Mouse (Mus musculus) limb, embryonic 14.5 days (tissue): ENCODE data around the gene Fbxl16. TPM values are rescaled to one million over a fixed set of nuclear protein-coding genes. Genes with fewer than 3 reads are reported as not detected.

Experiments used
- ATAC-seq: fragments of 200-750 bp; cut with Nextera tagmentation; 2 replicates; pipeline ENCODE4 v1.8.0; 2017; ENCODE audit warnings: low read depth, moderate number of reproducible peaks, moderate TSS enrichment; ENCODE audit not compliant: low FRiP score
- DNase-seq: peaks from one replicate; pipeline ENCODE4 v3.0.0-alpha.2; 2015; ENCODE audit warnings: low spot score
- H3K27ac ChIP-seq: fragments of 300-500 bp; sonication (generic); replicated peaks from 2 replicates; pipeline ENCODE4 v1.5.1; 2014; ENCODE audit warnings: low read depth, mild to moderate bottlenecking, low read length, moderate library complexity, mixed read lengths
- H3K27me3 ChIP-seq: fragments of 300-500 bp; sonication (generic); 2 replicates; pipeline ENCODE4 v1.6.1; 2014; ENCODE audit warnings: low read length, mixed read lengths; ENCODE audit not compliant: control insufficient read depth, insufficient read depth
- H3K36me3 ChIP-seq: fragments of 300-500 bp; sonication (generic); 2 replicates; pipeline ENCODE4 v1.6.1; 2014; ENCODE audit warnings: mild to moderate bottlenecking, low read length, moderate library complexity, mixed read lengths; ENCODE audit not compliant: control insufficient read depth, insufficient read depth
- H3K4me1 ChIP-seq: fragments of 300-500 bp; sonication (generic); 2 replicates; pipeline ENCODE4 v1.6.1; 2014; ENCODE audit warnings: antibody characterized with exemption, low read length, mixed read lengths; ENCODE audit not compliant: control insufficient read depth, insufficient read depth
- H3K4me2 ChIP-seq: fragments of 300-500 bp; sonication (generic); replicated peaks from 2 replicates; pipeline ENCODE4 v1.6.1; 2014; ENCODE audit warnings: low read depth, mild to moderate bottlenecking, low read length, moderate library complexity; ENCODE audit not compliant: severe bottlenecking
- H3K4me3 ChIP-seq: fragments of 300-500 bp; sonication (generic); replicated peaks from 2 replicates; pipeline ENCODE4 v1.5.1; 2014; ENCODE audit warnings: low read length
- H3K9ac ChIP-seq: fragments of 300-500 bp; sonication (generic); 2 replicates; pipeline ENCODE4 v1.6.1; 2014; ENCODE audit warnings: mild to moderate bottlenecking, low read depth, low read length, moderate library complexity; ENCODE audit not compliant: severe bottlenecking
- H3K9me3 ChIP-seq: fragments of 300-500 bp; sonication (generic); 2 replicates; pipeline ENCODE4 v1.6.1; 2016; ENCODE audit warnings: low read length; ENCODE audit not compliant: control insufficient read depth
- POLR2A ChIP-seq: fragments of 200-500 bp; IDR thresholded peaks from 2 replicates; pipeline ENCODE4 v1.8.0; 2012; ENCODE audit warnings: inconsistent platforms, mild to moderate bottlenecking, moderate library complexity, borderline replicate concordance; ENCODE audit not compliant: insufficient read depth, insufficient read length; ENCODE audit errors: extremely low read depth
- WGBS: fragments of 180-500 bp; shearing (Covaris S2); extraction: QIAGEN DNeasy Blood & Tissue Kit; methylation state at CpG from one replicate; pipeline ENCODE4 v1.1.7; 2014; 5-methylcytosine and 5-hydroxymethylcytosine counted together
- microRNA-seq: library from miRNA; unstranded; fragments of <30 nt; microRNA quantifications from one replicate; pipeline ENCODE4, GENCODE M21; 2016
- polyA plus RNA-seq, 2 experiments: library from polyadenylated mRNA; depleted of rRNA in 1 of 2; stranded (reverse) in 1 of 2; unstranded in 1 of 2; fragments of >200 nt; fragmentation: Nextera tagmentation in 1 of 2; extraction: Ambion mirVana in 1 of 2; gene quantifications; 2 replicates each; pipeline versions ENCODE4 v1.2.1 to v1.2.3; 2012 to 2014

Gene Fbxl16
- polyA plus RNA-seq, 2 experiments: 2.0 to 6.5 TPM

GRCm38 (mm10) chr17:25867509-25867835 lies 58.6 kb downstream of the Fbxl16 start:
- TF ChIP-seq POLR2A: no peak
- H3K9me3 ChIP-seq: no peaks in the 10 kb centered on the region
- peaks cover 12% of the 10 kb centered on the region for H3K4me1 ChIP-seq
- H3K36me3 ChIP-seq: no peaks in the 10 kb centered on the region
- no peaks in the 10 kb centered on the region for H3K27me3 ChIP-seq
- no peak overlapping the region for H3K27ac ChIP-seq
- no peak for DNase-seq
- 8% methylated on average over 7 of the region's 7 CpGs for WGBS
- H3K4me3 ChIP-seq: peak overlapping the region; percentile 76
- H3K9ac ChIP-seq: peak overlapping the region; percentile 55; the same call in 1 of the 2 replicates
- no peak for ATAC-seq
- H3K4me2 ChIP-seq: peak overlapping the region; percentile 97

- Histone ChIP-seq H3K4me3 (peak overlapping the region; percentile 76), H3K9ac (peak overlapping the region; percentile 55), H3K36me3 (no peaks in the 10 kb centered on the region), H3K4me2 (peak overlapping the region; percentile 97), H3K27me3 (no peaks in the 10 kb centered on the region), H3K4me1 (peaks cover 12% of the 10 kb centered on the region), H3K9me3 (no peaks in the 10 kb centered on the region), H3K27ac (no peak overlapping the region)
- WGBS: 2% methylated on average over 42 of the region's 42 CpGs
- TF ChIP-seq POLR2A: no peak
- DNase-seq (no peak), ATAC-seq (peak; percentile 54)
Measured at GRCm38 (mm10) chr17:25867836-25868600, 59.1 kb downstream of the Fbxl16 start.

GRCm38 (mm10) chr17:25868601-25869191 lies 59.8 kb downstream of the Fbxl16 start, which contains the start of gene Mcrip2:
Gene Mcrip2, minus strand, starts transcription at chr17:25868764.
- Histone ChIP-seq H3K27ac (peak within 1 kb of the TSS; percentile 63), H3K9me3 (no peaks in the 10 kb centered on the region), H3K36me3 (no peaks in the 10 kb centered on the region), H3K9ac (peak within 1 kb of the TSS; percentile 55), H3K4me2 (peak within 1 kb of the TSS; percentile 97), H3K4me1 (peaks cover 12% of the 10 kb centered on the region), H3K4me3 (peak within 1 kb of the TSS; percentile 76), H3K27me3 (no peaks in the 10 kb centered on the region)
- TF ChIP-seq POLR2A: no peak
- DNase-seq (peak; percentile 84), ATAC-seq (peak; percentile 90)
- WGBS: under 1% methylated on average over 24 of the region's 24 CpGs

GRCm38 (mm10) chr17:25869498-25869897 lies 60.6 kb downstream of the Fbxl16 start:
- ATAC-seq: no peak
- no peak for TF ChIP-seq POLR2A
- WGBS: 98% methylated on average over 8 of the region's 8 CpGs
- Histone ChIP-seq H3K9me3 (no peaks in the 10 kb centered on the region), H3K9ac (no peak overlapping the region), H3K27ac (no peak overlapping the region), H3K4me1 (peaks cover 12% of the 10 kb centered on the region), H3K27me3 (no peaks in the 10 kb centered on the region), H3K36me3 (no peaks in the 10 kb centered on the region), H3K4me2 (no peak overlapping the region), H3K4me3 (no peak overlapping the region)
- DNase-seq: no peak

GRCm38 (mm10) chr17:25869954-25870353 lies 61.1 kb downstream of the Fbxl16 start:
- Histone ChIP-seq H3K9me3 (no peaks in the 10 kb centered on the region), H3K27me3 (no peaks in the 10 kb centered on the region), H3K27ac (no peak overlapping the region), H3K4me3 (no peak overlapping the region), H3K9ac (no peak overlapping the region), H3K4me2 (no peak overlapping the region), H3K36me3 (no peaks in the 10 kb centered on the region), H3K4me1 (peaks cover 12% of the 10 kb centered on the region)
- TF ChIP-seq POLR2A: no peak
- no peak for ATAC-seq
- WGBS: 92% methylated on average over 2 of the region's 2 CpGs
- no peak for DNase-seq

Small RNA genes lying within 50 kb of the gene (microRNA-seq; reads per million reads assigned to microRNA genes)
- gene Mir3082 (not detected), gene Mir6966 (not detected)

Other genes starting within 250 kb of the Fbxl16 start
- 16.3 and 23.4 TPM in 2 replicates for gene Sox8, start 238.4 kb upstream of the Fbxl16 start, polyA plus RNA-seq (2012; rRNA removed)
- 12.6 and 16.7 TPM in 2 replicates for gene Sox8, start 238.4 kb upstream of the Fbxl16 start, polyA plus RNA-seq (2014; fragmentation: Nextera tagmentation; extraction: Ambion mirVana)
- gene Lmf1, start 230.0 kb upstream of the Fbxl16 start, polyA plus RNA-seq (2012; rRNA removed): 20.3 and 26.3 TPM in 2 replicates
- gene Lmf1, start 230.0 kb upstream of the Fbxl16 start, polyA plus RNA-seq (2014; fragmentation: Nextera tagmentation; extraction: Ambion mirVana): 26.9 and 28.7 TPM in 2 replicates
- 0.56 and 0.74 TPM in 2 replicates for gene Gng13, start 91.9 kb upstream of the Fbxl16 start, polyA plus RNA-seq (2012; rRNA removed)
- 3.5 and 6.1 TPM in 2 replicates for gene Gng13, start 91.9 kb upstream of the Fbxl16 start, polyA plus RNA-seq (2014; fragmentation: Nextera tagmentation; extraction: Ambion mirVana)
- 34.5 and 34.6 TPM in 2 replicates for gene Chtf18, start 81.7 kb upstream of the Fbxl16 start, polyA plus RNA-seq (2012; rRNA removed)
- gene Chtf18, start 81.7 kb upstream of the Fbxl16 start, polyA plus RNA-seq (2014; fragmentation: Nextera tagmentation; extraction: Ambion mirVana): 14.7 and 16.1 TPM in 2 replicates
- 48.2 and 71.7 TPM in 2 replicates for gene Rpusd1, start 81.4 kb upstream of the Fbxl16 start, polyA plus RNA-seq (2012; rRNA removed)
- gene Rpusd1, start 81.4 kb upstream of the Fbxl16 start, polyA plus RNA-seq (2014; fragmentation: Nextera tagmentation; extraction: Ambion mirVana): 26.1 and 26.6 TPM in 2 replicates
- 0.10 and 0.13 TPM in 2 replicates for gene Mslnl, start 73.0 kb upstream of the Fbxl16 start, polyA plus RNA-seq (2012; rRNA removed)
- 0.10 and 0.22 TPM in 2 replicates for gene Mslnl, start 73.0 kb upstream of the Fbxl16 start, polyA plus RNA-seq (2014; fragmentation: Nextera tagmentation; extraction: Ambion mirVana)
- 0.23 and 5.5 TPM in 2 replicates for gene Msln, start 54.7 kb upstream of the Fbxl16 start, polyA plus RNA-seq (2012; rRNA removed)
- gene Msln, start 54.7 kb upstream of the Fbxl16 start, polyA plus RNA-seq (2014; fragmentation: Nextera tagmentation; extraction: Ambion mirVana): 0.37 and 0.95 TPM in 2 replicates
- 24.9 and 26.0 TPM in 2 replicates for gene Narfl, start 35.3 kb upstream of the Fbxl16 start, polyA plus RNA-seq (2012; rRNA removed)
- 24.2 and 26.1 TPM in 2 replicates for gene Narfl, start 35.3 kb upstream of the Fbxl16 start, polyA plus RNA-seq (2014; fragmentation: Nextera tagmentation; extraction: Ambion mirVana)
- gene Haghl, start 23.4 kb upstream of the Fbxl16 start, polyA plus RNA-seq (2012; rRNA removed): 113 and 119 TPM in 2 replicates
- gene Haghl, start 23.4 kb upstream of the Fbxl16 start, polyA plus RNA-seq (2014; fragmentation: Nextera tagmentation; extraction: Ambion mirVana): 69.3 and 78.0 TPM in 2 replicates
- 0.06 and 0.10 TPM in 2 replicates for gene Ccdc78, start 22.5 kb upstream of the Fbxl16 start, polyA plus RNA-seq (2012; rRNA removed)
- not detected in 2 replicates for gene Ccdc78, start 22.5 kb upstream of the Fbxl16 start, polyA plus RNA-seq (2014; fragmentation: Nextera tagmentation; extraction: Ambion mirVana)
- 114 and 117 TPM in 2 replicates for gene Fam173a, start 16.2 kb upstream of the Fbxl16 start, polyA plus RNA-seq (2012; rRNA removed)
- 72.5 and 73.8 TPM in 2 replicates for gene Fam173a, start 16.2 kb upstream of the Fbxl16 start, polyA plus RNA-seq (2014; fragmentation: Nextera tagmentation; extraction: Ambion mirVana)
- not detected in 2 replicates for gene AC134908.4, start 13.4 kb upstream of the Fbxl16 start, polyA plus RNA-seq (2012; rRNA removed)
- gene AC134908.4, start 13.4 kb upstream of the Fbxl16 start, polyA plus RNA-seq (2014; fragmentation: Nextera tagmentation; extraction: Ambion mirVana): 0.30 TPM in 1 of 2 replicates, not detected in the other
- 83.6 and 119 TPM in 2 replicates for gene Metrn, start 11.9 kb upstream of the Fbxl16 start, polyA plus RNA-seq (2012; rRNA removed)
- gene Metrn, start 11.9 kb upstream of the Fbxl16 start, polyA plus RNA-seq (2014; fragmentation: Nextera tagmentation; extraction: Ambion mirVana): 10.5 and 12.6 TPM in 2 replicates
- 45.1 and 56.1 TPM in 2 replicates for gene Wdr24, start 14.5 kb downstream of the Fbxl16 start, polyA plus RNA-seq (2012; rRNA removed)
- 26.0 and 27.7 TPM in 2 replicates for gene Wdr24, start 14.5 kb downstream of the Fbxl16 start, polyA plus RNA-seq (2014; fragmentation: Nextera tagmentation; extraction: Ambion mirVana)
- gene Jmjd8, start 19.8 kb downstream of the Fbxl16 start, polyA plus RNA-seq (2012; rRNA removed): 64.4 and 79.2 TPM in 2 replicates
- 41.5 and 46.3 TPM in 2 replicates for gene Jmjd8, start 19.8 kb downstream of the Fbxl16 start, polyA plus RNA-seq (2014; fragmentation: Nextera tagmentation; extraction: Ambion mirVana)
- gene Stub1, start 24.3 kb downstream of the Fbxl16 start, polyA plus RNA-seq (2012; rRNA removed): 335 and 338 TPM in 2 replicates
- 349 and 350 TPM in 2 replicates for gene Stub1, start 24.3 kb downstream of the Fbxl16 start, polyA plus RNA-seq (2014; fragmentation: Nextera tagmentation; extraction: Ambion mirVana)
- gene Rhbdl1, start 28.2 kb downstream of the Fbxl16 start, polyA plus RNA-seq (2012; rRNA removed): 11.7 and 12.9 TPM in 2 replicates
- gene Rhbdl1, start 28.2 kb downstream of the Fbxl16 start, polyA plus RNA-seq (2014; fragmentation: Nextera tagmentation; extraction: Ambion mirVana): 1.9 and 2.3 TPM in 2 replicates
- 13.0 and 19.4 TPM in 2 replicates for gene Gm20683, start 32.7 kb downstream of the Fbxl16 start, polyA plus RNA-seq (2012; rRNA removed)
- 2.2 and 2.5 TPM in 2 replicates for gene Gm20683, start 32.7 kb downstream of the Fbxl16 start, polyA plus RNA-seq (2014; fragmentation: Nextera tagmentation; extraction: Ambion mirVana)
- gene Rhot2, start 35.8 kb downstream of the Fbxl16 start, polyA plus RNA-seq (2012; rRNA removed): 101 and 126 TPM in 2 replicates
- gene Rhot2, start 35.8 kb downstream of the Fbxl16 start, polyA plus RNA-seq (2014; fragmentation: Nextera tagmentation; extraction: Ambion mirVana): 10.6 and 16.9 TPM in 2 replicates
- gene Wdr90, start 52.4 kb downstream of the Fbxl16 start, polyA plus RNA-seq (2012; rRNA removed): 68.0 and 90.0 TPM in 2 replicates
- 18.1 and 22.1 TPM in 2 replicates for gene Wdr90, start 52.4 kb downstream of the Fbxl16 start, polyA plus RNA-seq (2014; fragmentation: Nextera tagmentation; extraction: Ambion mirVana)
- gene Mcrip2, start 59.7 kb downstream of the Fbxl16 start, polyA plus RNA-seq (2012; rRNA removed): 12.3 and 13.1 TPM in 2 replicates
- gene Mcrip2, start 59.7 kb downstream of the Fbxl16 start, polyA plus RNA-seq (2014; fragmentation: Nextera tagmentation; extraction: Ambion mirVana): 13.4 and 20.2 TPM in 2 replicates
- gene Mettl26, start 66.0 kb downstream of the Fbxl16 start, polyA plus RNA-seq (2012; rRNA removed): 61.7 and 62.9 TPM in 2 replicates
- gene Mettl26, start 66.0 kb downstream of the Fbxl16 start, polyA plus RNA-seq (2014; fragmentation: Nextera tagmentation; extraction: Ambion mirVana): 51.4 and 52.0 TPM in 2 replicates
- gene Wfikkn1, start 71.8 kb downstream of the Fbxl16 start, polyA plus RNA-seq (2012; rRNA removed): 1.2 and 1.4 TPM in 2 replicates
- 0.68 and 0.77 TPM in 2 replicates for gene Wfikkn1, start 71.8 kb downstream of the Fbxl16 start, polyA plus RNA-seq (2014; fragmentation: Nextera tagmentation; extraction: Ambion mirVana)
- gene Rab40c, start 110.6 kb downstream of the Fbxl16 start, polyA plus RNA-seq (2012; rRNA removed): 53.3 and 73.6 TPM in 2 replicates
- gene Rab40c, start 110.6 kb downstream of the Fbxl16 start, polyA plus RNA-seq (2014; fragmentation: Nextera tagmentation; extraction: Ambion mirVana): 20.8 and 23.2 TPM in 2 replicates
- gene Pigq, start 135.9 kb downstream of the Fbxl16 start, polyA plus RNA-seq (2012; rRNA removed): 95.4 and 141 TPM in 2 replicates
- 48.7 and 48.8 TPM in 2 replicates for gene Pigq, start 135.9 kb downstream of the Fbxl16 start, polyA plus RNA-seq (2014; fragmentation: Nextera tagmentation; extraction: Ambion mirVana)
- gene Nhlrc4, start 135.9 kb downstream of the Fbxl16 start, polyA plus RNA-seq (2012; rRNA removed): 0.10 TPM in 2 replicates
- not detected in 2 replicates for gene Nhlrc4, start 135.9 kb downstream of the Fbxl16 start, polyA plus RNA-seq (2014; fragmentation: Nextera tagmentation; extraction: Ambion mirVana)
- 0.25 and 0.26 TPM in 2 replicates for gene A930017K11Rik, start 143.5 kb downstream of the Fbxl16 start, polyA plus RNA-seq (2012; rRNA removed)
- gene A930017K11Rik, start 143.5 kb downstream of the Fbxl16 start, polyA plus RNA-seq (2014; fragmentation: Nextera tagmentation; extraction: Ambion mirVana): 0.23 and 0.35 TPM in 2 replicates
- gene Capn15, start 176.7 kb downstream of the Fbxl16 start, polyA plus RNA-seq (2012; rRNA removed): 50.1 and 70.4 TPM in 2 replicates
- 31.0 and 31.2 TPM in 2 replicates for gene Capn15, start 176.7 kb downstream of the Fbxl16 start, polyA plus RNA-seq (2014; fragmentation: Nextera tagmentation; extraction: Ambion mirVana)